Mouse (Mus musculus): ENCODE results near the gene Dhx30.
"Not testable (repeated sequence)": the region's sequence is repeated elsewhere in the genome, so short reads cannot be mapped to it uniquely, and the experiment has no call there.

The Dhx30 gene

GRCm38 (mm10) chr9:110093303-110093702, 24.3 kb downstream of the Dhx30 start:
- no peak for DNase-seq

GRCm38 (mm10) chr9:110085693-110086092, 31.9 kb downstream of the Dhx30 start:
- no peak for DNase-seq

DNA sequence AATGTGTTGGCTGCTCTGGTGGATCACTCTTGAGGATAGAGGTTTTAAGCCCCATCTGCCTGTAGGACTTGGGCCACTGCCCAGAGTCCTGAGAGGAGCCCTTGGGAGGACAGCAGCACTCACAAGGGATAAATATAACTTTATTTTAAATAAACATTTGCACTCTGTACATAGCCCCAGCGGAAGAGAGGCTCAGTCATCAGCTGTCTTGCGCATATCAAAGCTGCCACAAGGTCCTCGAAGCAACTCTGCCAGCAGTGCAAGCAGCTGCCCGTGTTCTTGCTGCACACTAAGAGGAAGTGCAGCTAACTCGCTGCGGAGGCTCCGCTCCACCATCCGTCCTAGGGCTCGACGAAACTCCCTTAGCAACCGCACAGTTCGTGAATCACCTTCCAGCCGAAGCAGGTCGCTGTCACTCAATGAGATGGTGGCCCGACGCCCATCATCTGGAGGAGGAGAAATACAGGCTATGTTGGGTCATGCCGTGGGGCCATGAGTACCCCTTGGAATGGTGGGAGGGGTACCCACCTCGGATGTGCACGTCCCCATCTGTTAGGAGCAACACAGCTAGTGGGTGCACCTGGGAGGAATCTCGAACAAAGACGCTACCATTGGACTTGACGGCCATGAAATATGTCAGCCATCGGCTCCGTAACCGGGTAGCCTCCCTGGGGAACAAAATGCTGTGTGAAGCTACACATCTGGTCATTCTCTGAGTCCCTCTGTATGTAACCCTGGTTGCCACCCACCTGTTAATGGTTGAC, 33.2 kb downstream of the Dhx30 start:
- no peak for DNase-seq

GRCm38 (mm10) chr9:110081066-110081465, 36.6 kb downstream of the Dhx30 start:
- DNase-seq, result no peak

GRCm38 (mm10) chr9:110076468-110076867, 41.2 kb downstream of the Dhx30 start:
- not testable (repeated sequence) for DNase-seq

- peak; percentile 90 for DNase-seq
Measured at GRCm38 (mm10) chr9:110071843-110072242, 45.8 kb downstream of the Dhx30 start.

DNA sequence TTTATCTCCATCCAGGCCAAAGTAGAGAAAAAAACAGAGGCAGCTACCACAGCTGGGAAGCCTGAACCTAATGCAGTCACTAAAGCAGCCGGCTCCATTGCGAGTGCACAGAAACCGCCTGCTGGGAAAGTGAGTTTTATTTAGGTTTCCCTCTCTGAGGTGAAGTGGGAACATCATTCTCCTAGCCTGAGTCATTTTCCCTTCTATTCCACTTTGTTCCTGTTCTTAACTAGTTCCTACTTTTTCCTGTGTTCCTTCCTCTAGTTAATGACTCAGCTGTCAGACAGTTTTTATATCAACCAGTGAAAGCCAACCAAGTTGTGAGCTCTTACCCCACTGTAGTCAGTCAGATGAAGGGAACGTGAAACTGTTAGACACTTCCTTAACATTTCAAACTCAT, 46.6 kb downstream of the Dhx30 start:
- no peak for DNase-seq

- DNase-seq, result no peak
Measured at GRCm38 (mm10) chr9:110070358-110070757, 47.3 kb downstream of the Dhx30 start.

- DNase-seq, result no peak
Measured at GRCm38 (mm10) chr9:110068745-110069144, 48.9 kb downstream of the Dhx30 start.

DNA sequence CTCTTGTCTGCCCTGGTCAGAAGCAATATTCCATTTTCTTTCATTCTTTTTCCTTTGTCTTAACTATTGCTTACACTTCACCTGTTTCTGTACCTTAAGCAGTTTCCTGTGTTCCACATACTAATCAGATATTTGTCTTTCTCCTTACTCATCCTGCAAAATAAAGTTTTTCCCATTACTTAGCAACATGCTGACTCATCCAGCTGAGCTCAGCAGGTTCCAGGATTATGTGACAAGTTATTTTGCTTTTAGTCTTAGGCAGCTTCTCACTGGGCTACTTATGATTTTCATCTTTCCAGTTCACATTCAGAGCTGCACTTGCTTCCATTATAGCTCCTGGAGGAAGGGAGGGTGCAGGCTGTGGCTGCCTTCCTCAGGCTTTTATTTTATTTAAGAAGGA, 53.0 kb downstream of the Dhx30 start:
- DNase-seq, result no peak

DNA sequence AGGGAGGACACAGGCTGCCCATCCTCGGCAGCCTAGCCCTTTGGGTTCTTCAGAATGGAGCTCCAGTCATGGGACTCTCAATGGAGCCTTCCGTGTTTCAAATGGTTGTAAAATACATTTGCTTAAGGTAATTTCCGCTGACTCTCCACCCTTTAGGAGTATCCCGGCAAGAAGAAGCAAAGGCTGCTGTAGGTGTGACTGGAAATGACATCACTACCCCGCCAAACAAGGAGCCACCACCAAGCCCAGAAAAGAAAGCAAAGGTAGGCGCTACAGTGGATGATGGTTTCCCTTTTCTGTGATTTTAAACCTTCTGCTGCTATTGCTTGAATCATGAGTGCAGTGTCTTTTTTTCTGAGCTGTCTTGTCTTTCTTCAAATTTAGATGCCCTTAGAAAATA, 54.8 kb downstream of the Dhx30 start:
- no peak for DNase-seq

DNA sequence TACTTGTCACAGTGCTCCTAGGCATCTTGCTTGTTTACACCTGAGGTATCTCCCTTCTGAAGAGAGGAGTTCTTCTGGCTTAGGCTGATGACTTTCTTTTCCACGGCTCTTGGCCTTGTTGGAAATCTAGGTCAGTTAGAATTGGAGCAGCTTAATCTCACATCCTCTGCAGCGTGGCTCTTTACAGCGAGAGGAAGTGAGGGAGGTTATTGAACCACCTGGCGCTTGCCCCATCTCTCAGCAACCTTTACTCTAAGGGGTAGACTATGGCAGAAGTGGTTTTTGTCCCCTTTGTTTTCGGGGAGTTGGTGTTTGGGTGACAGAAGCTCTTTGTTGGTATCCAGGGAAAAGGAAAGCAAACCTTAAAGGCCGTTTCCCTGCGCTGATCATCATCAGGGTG, 55.2 kb downstream of the Dhx30 start:
- DNase-seq, result no peak

GRCm38 (mm10) chr9:110060761-110061160, 56.9 kb downstream of the Dhx30 start:
- no peak for DNase-seq

- no peak for DNase-seq
Measured at GRCm38 (mm10) chr9:110057200-110057599, 60.4 kb downstream of the Dhx30 start.

DNA sequence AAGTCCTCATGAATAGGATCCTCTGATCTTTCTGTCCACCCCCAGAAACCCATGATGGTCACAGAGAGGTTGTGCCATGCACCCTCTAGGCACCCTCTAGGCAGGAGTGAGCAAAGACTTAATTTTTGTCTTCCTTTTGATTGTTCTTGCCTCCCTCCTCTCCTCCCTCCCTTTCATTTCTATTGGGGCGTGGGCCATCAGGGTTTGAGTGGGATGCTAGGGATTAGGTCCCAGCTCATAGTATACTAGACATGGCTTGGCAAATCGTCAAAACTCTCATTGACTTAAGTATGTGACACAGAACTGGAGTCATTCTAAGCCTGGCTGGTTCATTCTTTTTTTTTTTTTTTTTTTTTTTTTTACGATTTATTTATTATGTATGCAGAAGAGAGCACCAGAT, 62.8 kb downstream of the Dhx30 start:
- DNase-seq, result no peak

- DNase-seq, result no peak
Measured at GRCm38 (mm10) chr9:110054080-110054421, 63.6 kb downstream of the Dhx30 start.

GRCm38 (mm10) chr9:110053305-110054079, 64.1 kb downstream of the Dhx30 start:
- peak; percentile 28 for DNase-seq

DNA sequence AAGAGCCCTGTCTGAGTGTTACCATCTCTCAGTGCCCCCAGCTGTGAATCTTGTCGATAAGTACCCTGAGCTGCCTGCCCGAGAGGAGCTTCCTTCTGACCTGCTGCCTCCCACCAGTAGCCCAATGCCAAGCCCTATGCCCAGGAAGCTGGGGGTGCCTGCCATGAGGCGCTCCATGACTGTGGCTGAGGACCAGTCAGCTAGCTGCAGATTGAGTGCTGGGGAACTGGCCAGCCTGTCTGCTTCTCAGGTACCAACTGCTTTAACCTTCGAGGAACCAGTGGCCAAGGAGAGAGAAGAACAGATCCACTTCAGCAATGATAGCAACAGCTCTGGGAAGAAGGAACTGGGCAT, 64.7 kb downstream of the Dhx30 start:
- DNase-seq, result peak; percentile 16

DNA sequence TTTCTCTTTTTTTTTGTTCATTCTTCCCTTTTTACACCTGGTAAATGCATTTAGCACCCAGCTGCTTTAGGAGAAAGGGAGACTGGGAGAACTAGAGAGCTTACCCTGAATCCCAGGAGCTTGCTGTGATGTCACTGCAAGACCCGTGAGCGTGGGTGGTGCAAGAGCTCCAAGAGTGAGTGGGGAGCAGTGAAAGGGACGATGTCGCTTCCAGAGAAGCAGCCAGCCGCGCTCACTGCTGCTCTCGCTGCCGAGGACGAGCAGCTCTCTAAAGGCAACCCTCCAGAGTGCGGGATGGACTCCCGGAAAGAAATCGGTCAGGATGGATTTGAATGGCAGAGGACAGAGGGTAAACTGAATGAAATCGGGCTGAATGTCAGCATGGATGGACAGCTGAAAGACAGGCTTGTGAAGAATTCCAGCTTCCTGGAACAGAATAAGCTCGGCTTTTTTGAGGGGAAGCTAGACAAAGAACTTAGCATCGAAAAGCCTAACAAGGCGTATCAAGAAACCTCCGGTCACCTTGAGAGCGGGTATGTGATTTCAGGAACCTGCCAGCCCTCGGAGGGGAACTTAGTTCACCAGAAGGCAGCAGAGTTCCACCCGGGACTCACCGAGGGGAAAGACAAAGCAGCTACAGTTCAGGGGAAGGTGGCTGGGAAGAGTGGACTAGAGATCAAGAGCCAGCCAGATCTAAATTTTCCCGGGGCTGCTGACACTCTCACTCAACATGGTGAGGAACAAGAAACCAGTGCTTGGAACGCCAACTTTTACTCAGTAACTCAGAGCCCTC, 65.6 kb downstream of the Dhx30 start:
- peak; percentile 65 for DNase-seq

DNA sequence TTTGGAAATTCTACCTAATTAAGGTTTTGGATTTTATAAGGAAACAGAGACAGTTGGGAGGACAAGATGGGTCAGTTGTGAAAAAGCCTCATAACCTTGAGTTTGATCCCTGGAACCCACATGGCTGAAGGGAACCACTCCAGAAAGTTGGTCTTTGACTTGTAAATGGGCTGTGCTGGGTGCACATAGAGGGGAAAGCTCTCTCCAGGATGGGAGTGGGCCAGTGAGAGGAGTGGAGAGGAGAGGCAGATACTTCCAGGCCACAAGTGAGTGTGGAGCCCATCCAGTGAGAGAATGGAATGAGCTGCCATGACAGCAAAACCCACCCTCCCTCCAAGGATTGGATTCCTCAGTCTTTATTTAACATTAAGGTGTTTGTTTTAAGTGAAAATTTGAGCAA, 66.4 kb downstream of the Dhx30 start:
- DNase-seq, result no peak

- no peak for DNase-seq
Measured at GRCm38 (mm10) chr9:110047857-110048256, 69.8 kb downstream of the Dhx30 start.

- DNase-seq, result no peak
Measured at GRCm38 (mm10) chr9:110047260-110047659, 70.4 kb downstream of the Dhx30 start.

DNA sequence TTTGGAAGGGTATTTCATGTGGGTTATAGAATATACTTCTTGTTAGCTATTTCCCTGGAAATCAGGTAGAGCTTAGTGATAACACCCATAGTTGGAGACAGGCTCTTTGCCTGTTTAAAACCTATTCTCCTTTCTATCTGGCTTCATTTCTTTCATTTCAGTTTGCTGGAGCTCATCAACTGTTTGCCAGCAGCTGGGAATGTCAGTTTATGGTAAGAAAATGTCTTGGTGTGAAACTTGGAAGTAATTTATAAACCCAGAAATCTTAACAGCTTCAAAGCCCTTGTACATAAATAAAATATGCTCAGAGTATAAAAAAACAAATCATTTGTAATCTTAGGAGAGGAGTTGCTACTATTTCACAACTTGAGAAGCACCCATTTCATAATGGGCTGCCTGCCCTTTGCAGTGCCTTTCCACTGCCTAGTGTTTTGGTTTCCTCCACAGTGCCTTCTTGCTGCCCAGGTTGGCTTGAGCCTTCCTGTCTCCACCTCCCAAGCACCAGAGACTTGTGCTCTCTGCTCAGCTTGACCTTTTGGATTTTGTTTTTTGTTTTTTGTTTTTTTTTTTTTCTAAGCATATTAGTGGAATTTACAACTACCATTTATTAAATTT, 71.8 kb downstream of the Dhx30 start:
- no peak for DNase-seq

All from right cerebral cortex, postnatal 4 days (tissue).